Mouse (Mus musculus) thymus, adult 2 months (tissue): ENCODE measurements around the gene Matk. TPM values are rescaled to one million over a fixed set of nuclear protein-coding genes. Genes with fewer than 3 reads are reported as not detected.

Source experiments
- DNase-seq: peaks from one replicate; pipeline ENCODE4 v3.0.0; 2021
- H3K27ac ChIP-seq: fragments of 200-500 bp; 2 replicates; pipeline ENCODE4 v1.5.1; 2012; ENCODE audit warnings: low read length, control low read depth; ENCODE audit not compliant: control insufficient read depth, insufficient read depth
- H3K27me3 ChIP-seq: fragments of 200-500 bp; 2 replicates; pipeline ENCODE4 v1.6.1; 2012; ENCODE audit warnings: mild to moderate bottlenecking, low read length, moderate library complexity, mixed read lengths; ENCODE audit not compliant: control insufficient read depth, insufficient read depth
- H3K36me3 ChIP-seq: fragments of 200-500 bp; 2 replicates; pipeline ENCODE4 v1.6.1; 2012; ENCODE audit warnings: mild to moderate bottlenecking, low read length, moderate library complexity; ENCODE audit not compliant: control insufficient read depth, insufficient read depth
- H3K4me1 ChIP-seq: fragments of 200-500 bp; replicated peaks from 2 replicates; pipeline ENCODE4 v1.6.1; 2012; ENCODE audit warnings: low read length; ENCODE audit not compliant: control insufficient read depth, insufficient read depth
- H3K4me3 ChIP-seq: fragments of 200-500 bp; 2 replicates; pipeline ENCODE4 v1.5.1; 2012; ENCODE audit warnings: mild to moderate bottlenecking, low read length, control low read depth, moderate library complexity; ENCODE audit not compliant: control insufficient read depth, insufficient read depth
- CTCF ChIP-seq: fragments of 200-500 bp; IDR thresholded peaks from 2 replicates; pipeline ENCODE4 v1.5.1; 2012; ENCODE audit warnings: mild to moderate bottlenecking, control low read depth, low read length, moderate library complexity, borderline replicate concordance; ENCODE audit not compliant: control insufficient read depth, poor library complexity, insufficient read depth; ENCODE audit errors: extremely low read depth
- POLR2A ChIP-seq: fragments of 200-500 bp; IDR thresholded peaks from 2 replicates; pipeline ENCODE4 v1.6.1; 2012; ENCODE audit warnings: mild to moderate bottlenecking, low read length, control low read depth, moderate library complexity; ENCODE audit not compliant: control insufficient read depth, poor library complexity, insufficient read depth; ENCODE audit errors: extremely low read depth
- WGBS: fragments of 180-500 bp; shearing (Covaris S2); methylation state at CpG from one replicate; pipeline ENCODE4 v1.1.7; 2018; 5-methylcytosine and 5-hydroxymethylcytosine counted together
- polyA plus RNA-seq: library from polyadenylated mRNA; depleted of rRNA; stranded (reverse); fragments of >200 nt; gene quantifications from 2 replicates; pipeline ENCODE4 v1.2.3, GENCODE M21; 2012

Matk gene
- polyA plus RNA-seq, 1 experiment, result 21.0 TPM

- no peak overlapping the region for H3K4me3 ChIP-seq
- no peaks in the 10 kb centered on the region for H3K27me3 ChIP-seq
- TF ChIP-seq POLR2A (no peak), CTCF (no peak)
- peaks cover 16% of the 10 kb centered on the region for H3K4me1 ChIP-seq
- no peak for DNase-seq
- H3K36me3 ChIP-seq, result peaks cover under 1% of the 10 kb centered on the region; the same call in 1 of the 2 replicates
- 78% methylated on average over 21 of the region's 21 CpGs for WGBS
- H3K27ac ChIP-seq, result no peak overlapping the region
Measured at GRCm38 (mm10) chr10:81259225-81259884, 6.6 kb downstream of the Matk start.

GRCm38 (mm10) chr10:81261025-81261424, 8.3 kb downstream of the Matk start:
- peaks cover 4% of the 10 kb centered on the region; the same call in 1 of the 2 replicates for H3K36me3 ChIP-seq
- H3K4me1 ChIP-seq, result peaks cover 20% of the 10 kb centered on the region
- no peak overlapping the region for H3K4me3 ChIP-seq
- DNase-seq, result no peak
- WGBS, result 97% methylated on average over 4 of the region's 4 CpGs
- H3K27ac ChIP-seq, result no peak overlapping the region
- TF ChIP-seq CTCF, result no peak
- no peak for TF ChIP-seq POLR2A
- no peaks in the 10 kb centered on the region for H3K27me3 ChIP-seq

GRCm38 (mm10) chr10:81265540-81265939, 12.8 kb downstream of the Matk start:
- H3K27ac ChIP-seq, result no peak overlapping the region
- peaks cover 4% of the 10 kb centered on the region; the same call in 1 of the 2 replicates for H3K36me3 ChIP-seq
- H3K4me3 ChIP-seq, result no peak overlapping the region
- DNase-seq, result no peak
- WGBS, result 97% methylated on average over 8 of the region's 8 CpGs
- no peaks in the 10 kb centered on the region for H3K27me3 ChIP-seq
- TF ChIP-seq CTCF, result no peak
- TF ChIP-seq POLR2A, result no peak
- peaks cover 15% of the 10 kb centered on the region for H3K4me1 ChIP-seq

- WGBS, result under 1% methylated on average over 48 of the region's 48 CpGs
- no peaks in the 10 kb centered on the region for H3K27me3 ChIP-seq
- peaks cover 7% of the 10 kb centered on the region; the same call in 1 of the 2 replicates for H3K36me3 ChIP-seq
Measured at GRCm38 (mm10) chr10:81266211-81267105, 13.7 kb downstream of the Matk start, which contains the start of the genes Mrpl54 and Apba3. Mrpl54 (minus strand) TSS chr10:81266934. Apba3 (plus strand) TSS chr10:81266960.

GRCm38 (mm10) chr10:81268056-81268455, 15.3 kb downstream of the Matk start:
- peak; percentile 64 for DNase-seq
- no peak for TF ChIP-seq POLR2A
- no peak for TF ChIP-seq CTCF
- Histone ChIP-seq H3K36me3 (peaks cover 19% of the 10 kb centered on the region; the same call in 1 of the 2 replicates), H3K27me3 (no peaks in the 10 kb centered on the region), H3K4me1 (peaks cover 15% of the 10 kb centered on the region), H3K4me3 (peak overlapping the region; percentile 95), H3K27ac (no peak overlapping the region)
- 9% methylated on average over 23 of the region's 23 CpGs for WGBS

More at GRCm38 (mm10) chr10:81266211-81267105, 13.7 kb downstream of the Matk start, which contains the start of the genes Mrpl54 and Apba3:
- TF ChIP-seq POLR2A (peak; percentile 55; the same call in 1 of the 2 replicates), CTCF (peak; percentile 39; the same call in 1 of the 2 replicates)
- Histone ChIP-seq H3K4me3 (peak within 1 kb of the TSS; percentile 74), H3K4me1 (peaks cover 15% of the 10 kb centered on the region), H3K27ac (no peak within 1 kb of the TSS; the same call in 1 of the 2 replicates)
- peak; percentile 93 for DNase-seq
